Mouse (Mus musculus) lung, postnatal 36 days (tissue): Measurements from ENCODE around the gene Ppp1r3a.
A peak's percentile ranks its signal among the peaks of the same experiment; 100 is the strongest.
"Not testable (repeated sequence)": the region's sequence is repeated elsewhere in the genome, so short reads cannot be mapped to it uniquely, and the experiment has no call there.

Experiments used
- DNase-seq: peaks from one replicate; pipeline ENCODE4 v3.0.0; 2022; ENCODE audit warnings: mixed read lengths

Ppp1r3a gene

GRCm38 (mm10) chr6:14754901-14755591 is at the start of gene Ppp1r3a:
Ppp1r3a (minus strand) TSS chr6:14755274.
- DNase-seq, result no peak

GRCm38 (mm10) chr6:14787157-14787938 is 32.3 kb upstream of the Ppp1r3a start:
- DNase-seq, result no peak

GRCm38 (mm10) chr6:14777920-14778319 is 22.8 kb upstream of the Ppp1r3a start:
- DNase-seq, result peak; percentile 33

- DNase-seq, result no peak
These were observed 16.6 kb upstream of the Ppp1r3a start for GRCm38 (mm10) chr6:14771717-14772116.

- no peak for DNase-seq
These were observed 2.4 kb upstream of the Ppp1r3a start for GRCm38 (mm10) chr6:14757486-14757885.

- DNase-seq, result no peak
These were observed 1.6 kb downstream of the Ppp1r3a start for GRCm38 (mm10) chr6:14753512-14753911.

GRCm38 (mm10) chr6:14752211-14752610 is 2.9 kb downstream of the Ppp1r3a start:
- no peak for DNase-seq

- DNase-seq, result no peak
These were observed 8.1 kb downstream of the Ppp1r3a start for GRCm38 (mm10) chr6:14747000-14747399.

GRCm38 (mm10) chr6:14736017-14736416 is 19.1 kb downstream of the Ppp1r3a start:
- DNase-seq, result no peak

- no peak for DNase-seq
These were observed 24.1 kb downstream of the Ppp1r3a start for GRCm38 (mm10) chr6:14731011-14731410.

- no peak for DNase-seq
These were observed 34.2 kb downstream of the Ppp1r3a start for GRCm38 (mm10) chr6:14720772-14721414.

GRCm38 (mm10) chr6:14720110-14720771 is 34.8 kb downstream of the Ppp1r3a start:
- no peak for DNase-seq

- DNase-seq, result peak; percentile 11
These were observed 39.7 kb downstream of the Ppp1r3a start for GRCm38 (mm10) chr6:14715129-14715989.

- no peak for DNase-seq
These were observed 42.9 kb downstream of the Ppp1r3a start for GRCm38 (mm10) chr6:14712146-14712545.

GRCm38 (mm10) chr6:14700030-14700429 is 55.0 kb downstream of the Ppp1r3a start:
- peak; percentile 45 for DNase-seq

- DNase-seq, result not testable (repeated sequence)
These were observed 75.7 kb downstream of the Ppp1r3a start for GRCm38 (mm10) chr6:14679231-14679887.

- not testable (repeated sequence) for DNase-seq
These were observed 86.1 kb downstream of the Ppp1r3a start for GRCm38 (mm10) chr6:14668966-14669365.

- not testable (repeated sequence) for DNase-seq
These were observed 87.4 kb downstream of the Ppp1r3a start for GRCm38 (mm10) chr6:14667651-14668050.
